Mouse (Mus musculus) adrenal gland, postnatal 14 days (tissue): ENCODE data around the gene Carm1. TPM values are rescaled to one million over a fixed set of nuclear protein-coding genes. Genes with fewer than 3 reads are reported as not detected.
"Not testable (repeated sequence)": the region's sequence is repeated elsewhere in the genome, so short reads cannot be mapped to it uniquely, and the experiment has no call there.

ENCODE experiments used
- DNase-seq: peaks from one replicate; pipeline ENCODE4 v3.0.0; 2021; ENCODE audit warnings: mixed read lengths
- total RNA-seq: library from RNA; stranded (reverse); gene quantifications from 2 replicates; pipeline ENCODE4 v1.2.3, GENCODE M21; 2021

Gene Carm1
- total RNA-seq, 1 experiment from 2014 or later: 47.1 TPM

- no peak for DNase-seq
Observed at GRCm38 (mm10) chr9:21536501-21536900, 10.2 kb upstream of the Carm1 start.

GRCm38 (mm10) chr9:21537009-21537408 lies 9.7 kb upstream of the Carm1 start:
- no peak for DNase-seq

GRCm38 (mm10) chr9:21539981-21540753 lies 6.5 kb upstream of the Carm1 start:
- no peak for DNase-seq

- not testable (repeated sequence) for DNase-seq
Observed at GRCm38 (mm10) chr9:21542001-21542400, 4.7 kb upstream of the Carm1 start.

GRCm38 (mm10) chr9:21545351-21545915 lies 1.3 kb upstream of the Carm1 start:
- no peak for DNase-seq

GRCm38 (mm10) chr9:21545916-21546788 lies 542 bp upstream of the Carm1 start:
- DNase-seq: peak; percentile 100

- DNase-seq: peak; percentile 79
Observed at GRCm38 (mm10) chr9:21547075-21547941, 614 bp downstream of the Carm1 start.

GRCm38 (mm10) chr9:21551049-21551448 lies 4.4 kb downstream of the Carm1 start:
- DNase-seq: no peak

- DNase-seq: no peak
Observed at GRCm38 (mm10) chr9:21553607-21554273, 7.0 kb downstream of the Carm1 start.

GRCm38 (mm10) chr9:21555198-21555742 lies 8.6 kb downstream of the Carm1 start:
- no peak for DNase-seq

GRCm38 (mm10) chr9:21556996-21557395 lies 10.3 kb downstream of the Carm1 start:
- DNase-seq: no peak

- DNase-seq: no peak
Observed at GRCm38 (mm10) chr9:21557556-21557955, 10.9 kb downstream of the Carm1 start.

- peak; percentile 60 for DNase-seq
Observed at GRCm38 (mm10) chr9:21558366-21558765, 11.7 kb downstream of the Carm1 start.

- no peak for DNase-seq
Observed at GRCm38 (mm10) chr9:21559151-21559550, 12.5 kb downstream of the Carm1 start.

- no peak for DNase-seq
Observed at GRCm38 (mm10) chr9:21564420-21564819, 17.7 kb downstream of the Carm1 start.

GRCm38 (mm10) chr9:21565004-21565586 lies 18.4 kb downstream of the Carm1 start:
- no peak for DNase-seq

GRCm38 (mm10) chr9:21566538-21566937 lies 19.8 kb downstream of the Carm1 start:
- no peak for DNase-seq

GRCm38 (mm10) chr9:21567051-21567450 lies 20.4 kb downstream of the Carm1 start:
- DNase-seq: no peak

- no peak for DNase-seq
Observed at GRCm38 (mm10) chr9:21568657-21569255, 22.1 kb downstream of the Carm1 start.
